Mouse (Mus musculus) ES-E14 (cell line): ENCODE results near the gene Adgrl3. TPM values are rescaled to one million over a fixed set of nuclear protein-coding genes. Genes with fewer than 3 reads are reported as not detected.

ENCODE experiments used
- DNase-seq: peaks from one replicate; pipeline ENCODE4 v3.0.0-alpha.2; 2013; ENCODE audit warnings: low read depth, low spot score
- H3K27ac ChIP-seq: 2 replicates; pipeline ENCODE4 v1.5.1; 2012; ENCODE audit warnings: low read depth, mild to moderate bottlenecking, low read length, moderate library complexity, mixed read lengths; ENCODE audit not compliant: poor library complexity, insufficient read depth, severe bottlenecking
- H3K36me3 ChIP-seq: 2 replicates; pipeline ENCODE4 v1.6.1; 2012; ENCODE audit warnings: mild to moderate bottlenecking, low read length, moderate library complexity, mixed read lengths; ENCODE audit not compliant: control insufficient read depth, poor library complexity, insufficient read depth, severe bottlenecking
- H3K4me1 ChIP-seq, 2 experiments: fragments of 150-350 bp in 1 of 2; sonication (generic) in 1 of 2; 2 replicates each; pipeline ENCODE4 v1.6.1; 2012; ENCODE audit warnings: low read length in 2 of 2, mild to moderate bottlenecking in 1 of 2, mixed read lengths in 1 of 2; ENCODE audit not compliant: control insufficient read depth in 2 of 2, insufficient read depth in 2 of 2, poor library complexity in 1 of 2
- H3K4me3 ChIP-seq, 2 experiments: fragments of 150-350 bp in 1 of 2; sonication (generic) in 1 of 2; 2 replicates each; pipeline ENCODE4 v1.5.1; 2012; ENCODE audit warnings: low read length in 2 of 2, low read depth in 1 of 2, mild to moderate bottlenecking in 1 of 2, mixed read lengths in 1 of 2; ENCODE audit not compliant: insufficient read depth in 1 of 2, poor library complexity in 1 of 2, severe bottlenecking in 1 of 2
- H3K9ac ChIP-seq: 2 replicates; pipeline ENCODE4 v1.6.1; 2012; ENCODE audit warnings: low read depth, mild to moderate bottlenecking, low read length, mixed read lengths; ENCODE audit not compliant: poor library complexity, insufficient read depth, severe bottlenecking
- H3K9me3 ChIP-seq: fragments of 150-350 bp; sonication (generic); 2 replicates; pipeline ENCODE4 v1.6.1; 2012; ENCODE audit warnings: low read depth, mild to moderate bottlenecking, low read length; ENCODE audit not compliant: control insufficient read depth, insufficient read depth
- CHD2 ChIP-seq: IDR thresholded peaks from 2 replicates; pipeline ENCODE4 v1.6.1; 2014; ENCODE audit warnings: mild to moderate bottlenecking, low read depth, low read length, inconsistent platforms
- HCFC1 ChIP-seq: IDR thresholded peaks from 2 replicates; pipeline ENCODE4 v1.6.1; 2012; ENCODE audit warnings: low read length, inconsistent platforms, borderline replicate concordance; ENCODE audit not compliant: insufficient read depth
- MAFK ChIP-seq: IDR thresholded peaks from 2 replicates; pipeline ENCODE4 v1.6.1; 2014; ENCODE audit warnings: mild to moderate bottlenecking, low read depth, low read length, inconsistent platforms; ENCODE audit not compliant: insufficient read depth
- ZC3H11A ChIP-seq: IDR thresholded peaks from 2 replicates; pipeline ENCODE4 v1.6.1; 2012; ENCODE audit warnings: low read depth, mild to moderate bottlenecking, inconsistent platforms, low read length, borderline replicate concordance
- ZNF384 ChIP-seq: IDR thresholded peaks from 2 replicates; pipeline ENCODE4 v1.6.1; 2012; ENCODE audit warnings: low read depth, low read length, inconsistent platforms
- in situ Hi-C, 2 experiments: fragments of 600-800 bp; cut with MboI; formaldehyde crosslinking; loops; one replicate each; pipeline ENCODE4 v1.15.1; 2025; ENCODE audit warnings: low sequenced_read_pairs in 2 of 2, inconsistent platforms in 1 of 2; ENCODE audit not compliant: unreplicated experiment in 2 of 2
- total RNA-seq: library from RNA; depleted of rRNA; stranded (reverse); fragments of 300-350 nt; gene quantifications from 2 replicates; pipeline ENCODE4 v1.2.3, GENCODE M21; 2012

Adgrl3 gene
- total RNA-seq, 1 experiment, result 5.4 TPM

- Histone ChIP-seq H3K4me1 (no peaks in the 10 kb centered on the region), H3K9me3 (no peaks in the 10 kb centered on the region), H3K36me3 (no peaks in the 10 kb centered on the region), H3K9ac (no peak overlapping the region), H3K27ac (no peak overlapping the region), H3K4me3 (no peak overlapping the region)
- in situ Hi-C loops, result no loop called here
- TF ChIP-seq ZC3H11A (no peak), MAFK (no peak), CHD2 (no peak), HCFC1 (no peak), ZNF384 (no peak)
- no peak for DNase-seq
Measured at GRCm38 (mm10) chr5:81160431-81160830, 140.5 kb downstream of the Adgrl3 start.

DNA sequence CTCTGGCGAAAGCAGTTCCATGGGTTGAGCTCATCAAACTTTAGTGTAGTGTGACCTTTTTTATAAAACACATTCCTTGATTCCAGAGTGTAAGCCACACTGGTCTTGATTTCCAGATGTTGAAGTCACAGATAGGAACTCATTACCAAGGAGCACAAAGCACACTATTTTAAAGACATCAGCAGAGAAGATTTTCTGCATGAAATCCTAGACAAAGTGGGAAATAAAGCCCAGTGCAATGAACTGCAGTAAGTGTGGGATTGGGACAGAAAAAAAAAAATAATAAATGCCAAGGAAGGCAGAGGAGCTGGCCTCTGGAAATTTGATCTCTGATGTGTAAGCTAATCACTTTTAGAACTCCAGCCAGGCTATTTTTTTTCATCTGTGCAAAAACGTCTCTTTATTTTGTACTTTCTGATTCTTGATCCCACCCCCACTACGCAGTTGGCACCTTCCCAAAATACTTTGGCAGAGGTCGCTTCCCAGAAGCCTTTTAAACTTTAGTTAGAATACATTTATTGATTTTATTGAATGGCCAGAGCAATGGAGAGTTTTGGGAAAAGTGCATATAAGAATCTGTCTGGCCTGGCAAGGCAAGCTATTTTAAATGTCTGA, 169.0 kb downstream of the Adgrl3 start:
- H3K9ac ChIP-seq, result no peak overlapping the region
- TF ChIP-seq CHD2 (no peak), ZC3H11A (no peak), HCFC1 (no peak), MAFK (no peak), ZNF384 (no peak)
- H3K36me3 ChIP-seq, result no peaks in the 10 kb centered on the region
- no peak overlapping the region for H3K27ac ChIP-seq
- in situ Hi-C loops, result no loop called here
- no peak overlapping the region for H3K4me3 ChIP-seq
- no peaks in the 10 kb centered on the region for H3K4me1 ChIP-seq
- DNase-seq, result no peak
- no peaks in the 10 kb centered on the region for H3K9me3 ChIP-seq

GRCm38 (mm10) chr5:81200354-81200753, 180.4 kb downstream of the Adgrl3 start:
- H3K4me1 ChIP-seq, result no peaks in the 10 kb centered on the region
- H3K36me3 ChIP-seq, result no peaks in the 10 kb centered on the region
- H3K27ac ChIP-seq, result no peak overlapping the region
- TF ChIP-seq ZNF384 (no peak), ZC3H11A (no peak), HCFC1 (no peak), CHD2 (no peak), MAFK (no peak)
- H3K4me3 ChIP-seq, result no peak overlapping the region
- no peak overlapping the region for H3K9ac ChIP-seq
- in situ Hi-C loops, result no loop called here
- no peaks in the 10 kb centered on the region for H3K9me3 ChIP-seq
- no peak for DNase-seq

GRCm38 (mm10) chr5:81201885-81202284, 181.9 kb downstream of the Adgrl3 start:
- in situ Hi-C loops, result no loop called here
- TF ChIP-seq CHD2 (no peak), MAFK (no peak), ZC3H11A (no peak), HCFC1 (no peak), ZNF384 (no peak)
- Histone ChIP-seq H3K4me1 (no peaks in the 10 kb centered on the region), H3K27ac (no peak overlapping the region), H3K9me3 (no peaks in the 10 kb centered on the region), H3K9ac (no peak overlapping the region), H3K4me3 (no peak overlapping the region), H3K36me3 (no peaks in the 10 kb centered on the region)
- DNase-seq, result no peak

DNA sequence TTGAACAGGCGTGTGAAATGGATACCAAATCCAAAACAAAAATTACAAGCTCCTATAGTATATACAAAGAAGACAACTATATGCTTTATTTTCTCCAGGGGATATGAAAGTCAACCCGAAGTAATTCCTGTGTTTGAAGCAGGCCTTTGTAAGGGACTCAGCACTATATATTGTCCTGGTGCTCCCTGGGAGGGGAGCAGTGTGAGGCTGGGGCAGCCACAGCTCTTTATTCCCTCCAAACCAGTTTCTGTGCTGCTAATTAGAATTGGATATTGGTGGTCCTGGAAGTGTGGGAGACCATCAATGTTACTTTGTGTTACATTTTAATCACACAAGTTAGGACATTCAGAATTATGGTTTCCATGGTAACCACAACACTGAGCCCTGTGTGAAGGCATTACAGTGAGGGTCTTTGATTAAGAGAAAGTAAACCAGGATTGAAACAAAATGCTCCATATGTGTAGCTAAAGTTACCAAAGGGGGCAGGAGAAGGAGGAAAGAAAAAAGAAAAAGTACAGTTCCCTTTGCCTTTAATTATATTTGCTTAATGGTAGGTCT, 198.6 kb downstream of the Adgrl3 start:
- Histone ChIP-seq H3K36me3 (no peaks in the 10 kb centered on the region), H3K9me3 (no peaks in the 10 kb centered on the region), H3K4me1 (no peaks in the 10 kb centered on the region), H3K9ac (no peak overlapping the region), H3K27ac (no peak overlapping the region), H3K4me3 (no peak overlapping the region)
- in situ Hi-C loops, result no loop called here
- DNase-seq, result no peak
- TF ChIP-seq ZNF384 (no peak), ZC3H11A (no peak), CHD2 (no peak), HCFC1 (no peak), MAFK (no peak)
